Mouse (Mus musculus) cerebellum, postnatal 14 days (tissue): Measurements from ENCODE around the gene Myh7.
"Not testable (repeated sequence)": the region's sequence is repeated elsewhere in the genome, so short reads cannot be mapped to it uniquely, and the experiment has no call there.

Experiments used
- DNase-seq, 2 experiments: peaks; one replicate each; pipeline ENCODE4 v3.0.0; 2021; ENCODE audit warnings: mixed read lengths in 2 of 2

The Myh7 gene

GRCm38 (mm10) chr14:55003878-55004855 lies 9.7 kb upstream of the Myh7 start:
- peak in 1 of 2 experiments; percentile 49 for DNase-seq

- no peak for DNase-seq
These were observed 8.3 kb upstream of the Myh7 start for GRCm38 (mm10) chr14:55002687-55003120.

GRCm38 (mm10) chr14:55001938-55002686 lies 7.7 kb upstream of the Myh7 start:
- no peak for DNase-seq

GRCm38 (mm10) chr14:55001446-55001845 lies 7.0 kb upstream of the Myh7 start:
- DNase-seq, result no peak

GRCm38 (mm10) chr14:55000814-55001213 lies 6.4 kb upstream of the Myh7 start:
- no peak for DNase-seq

- not testable (repeated sequence) for DNase-seq
These were observed 5.4 kb upstream of the Myh7 start for GRCm38 (mm10) chr14:54999868-55000267.

- no peak for DNase-seq
These were observed 4.3 kb upstream of the Myh7 start for GRCm38 (mm10) chr14:54998680-54999079.

GRCm38 (mm10) chr14:54997297-54997696 lies 2.9 kb upstream of the Myh7 start:
- DNase-seq, result no peak

- DNase-seq, result no peak
These were observed 2.4 kb upstream of the Myh7 start for GRCm38 (mm10) chr14:54996793-54997192.

GRCm38 (mm10) chr14:54995457-54996138 lies 1.2 kb upstream of the Myh7 start:
- peak in 1 of 2 experiments; percentile 34 for DNase-seq

GRCm38 (mm10) chr14:54994869-54995186 lies 402 bp upstream of the Myh7 start:
- DNase-seq, result no peak

- DNase-seq, result no peak
These were observed 790 bp downstream of the Myh7 start for GRCm38 (mm10) chr14:54993636-54994035.

- DNase-seq, result no peak
These were observed 2.2 kb downstream of the Myh7 start for GRCm38 (mm10) chr14:54992196-54992595.

GRCm38 (mm10) chr14:54989886-54990441 lies 4.5 kb downstream of the Myh7 start:
- no peak for DNase-seq

GRCm38 (mm10) chr14:54988882-54989281 lies 5.5 kb downstream of the Myh7 start:
- no peak for DNase-seq

GRCm38 (mm10) chr14:54988350-54988874 lies 6.0 kb downstream of the Myh7 start:
- not testable (repeated sequence) for DNase-seq

- no peak for DNase-seq
These were observed 12.5 kb downstream of the Myh7 start for GRCm38 (mm10) chr14:54981934-54982333.

GRCm38 (mm10) chr14:54978664-54979063 lies 15.8 kb downstream of the Myh7 start:
- no peak for DNase-seq

GRCm38 (mm10) chr14:54976633-54977032 lies 17.8 kb downstream of the Myh7 start, which contains the start of gene Gm17428:
TSS of gene Gm17428 (plus strand) at chr14:54976933.
- DNase-seq, result no peak

GRCm38 (mm10) chr14:54974068-54974791 lies 20.2 kb downstream of the Myh7 start:
- DNase-seq, result no peak

- not testable (repeated sequence) for DNase-seq
These were observed 21.6 kb downstream of the Myh7 start for GRCm38 (mm10) chr14:54972786-54973185.

GRCm38 (mm10) chr14:54968344-54968743 lies 26.1 kb downstream of the Myh7 start:
- DNase-seq, result no peak
